Mouse (Mus musculus) brain, embryonic 14.5 days (tissue): ENCODE results near the gene Fbxw2. TPM values are rescaled to one million over a fixed set of nuclear protein-coding genes. Genes with fewer than 3 reads are reported as not detected.
"Not testable (repeated sequence)": the region's sequence is repeated elsewhere in the genome, so short reads cannot be mapped to it uniquely, and the experiment has no call there.

Source experiments
- DNase-seq: peaks from one replicate; pipeline ENCODE4 v3.0.0-alpha.2; 2011; ENCODE audit warnings: low read depth
- CTCF ChIP-seq: fragments of 200-500 bp; IDR thresholded peaks from 2 replicates; pipeline ENCODE4 v1.5.1; 2012; ENCODE audit warnings: inconsistent platforms, mild to moderate bottlenecking, moderate library complexity, borderline replicate concordance; ENCODE audit not compliant: insufficient read depth, insufficient read length; ENCODE audit errors: extremely low read depth
- POLR2A ChIP-seq: fragments of 200-500 bp; IDR thresholded peaks from 2 replicates; pipeline ENCODE4 v1.6.1; 2012; ENCODE audit warnings: mild to moderate bottlenecking, inconsistent platforms, borderline replicate concordance; ENCODE audit not compliant: poor library complexity, insufficient read depth, insufficient read length, severe bottlenecking; ENCODE audit errors: extremely low read depth
- polyA plus RNA-seq: library from polyadenylated mRNA; depleted of rRNA; stranded (reverse); fragments of >200 nt; gene quantifications from 2 replicates; pipeline ENCODE4 v1.2.3, GENCODE M21; 2012

Fbxw2 gene
- polyA plus RNA-seq, 1 experiment: 60.9 TPM

DNA sequence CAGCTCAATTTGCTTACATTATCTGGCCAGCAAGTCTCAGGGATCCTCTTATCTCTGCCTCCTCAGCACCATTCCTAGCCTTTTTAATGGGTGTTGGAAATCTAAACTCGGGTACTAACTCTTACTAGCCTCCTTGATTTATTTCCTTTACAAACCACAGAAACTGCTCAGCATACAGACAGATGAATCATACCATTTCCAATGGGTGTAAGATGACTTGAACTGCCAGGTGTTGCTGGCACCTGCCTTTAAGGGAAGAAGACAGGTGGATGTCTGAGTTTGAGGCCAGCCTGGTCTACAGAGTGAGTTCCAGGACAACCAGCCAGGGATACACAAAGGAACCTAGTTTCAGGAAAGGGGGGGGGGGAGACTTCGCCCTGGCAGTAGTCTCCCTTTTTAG lies 18.1 kb downstream of the Fbxw2 start:
- no peak for DNase-seq
- TF ChIP-seq CTCF (no peak), POLR2A (no peak)

- no peak for TF ChIP-seq CTCF
- TF ChIP-seq POLR2A: no peak
- DNase-seq: no peak
Observed at GRCm38 (mm10) chr2:34805364-34805950, 20.7 kb downstream of the Fbxw2 start.

DNA sequence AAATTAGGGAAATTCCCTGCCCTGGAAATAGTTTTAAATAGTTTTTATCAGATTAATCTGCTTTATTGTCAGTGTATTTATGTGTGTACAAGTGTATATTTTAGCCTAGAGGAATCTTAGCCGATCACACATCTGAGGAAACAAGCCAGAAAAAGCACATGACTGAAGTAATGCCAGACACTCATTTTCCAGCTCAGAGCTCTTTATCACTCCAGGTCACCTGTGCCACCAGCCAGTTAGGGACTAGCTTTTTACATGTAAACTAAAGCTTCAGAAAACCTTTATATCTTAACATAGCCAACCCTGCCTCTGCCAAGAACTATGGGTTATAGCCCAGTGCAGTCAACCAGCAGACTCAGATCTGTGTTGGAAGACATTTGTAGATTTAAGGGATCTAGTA lies 21.3 kb downstream of the Fbxw2 start:
- DNase-seq: no peak
- no peak for TF ChIP-seq CTCF
- no peak for TF ChIP-seq POLR2A

GRCm38 (mm10) chr2:34804172-34804571 lies 21.9 kb downstream of the Fbxw2 start:
- TF ChIP-seq POLR2A: no peak
- DNase-seq: no peak

GRCm38 (mm10) chr2:34803746-34804145 lies 22.4 kb downstream of the Fbxw2 start:
- no peak for DNase-seq
- TF ChIP-seq CTCF (no peak), POLR2A (no peak)

- peak; percentile 39 for DNase-seq
Observed at GRCm38 (mm10) chr2:34802565-34803245, 23.4 kb downstream of the Fbxw2 start.

- TF ChIP-seq POLR2A (peak; percentile 70; the same call in 1 of the 2 replicates), CTCF (no peak)
- DNase-seq: peak; percentile 100
Observed at GRCm38 (mm10) chr2:34801516-34802482, 24.3 kb downstream of the Fbxw2 start.

- TF ChIP-seq POLR2A (no peak), CTCF (no peak)
Observed at GRCm38 (mm10) chr2:34800371-34800770, 25.7 kb downstream of the Fbxw2 start.

GRCm38 (mm10) chr2:34799357-34800256 lies 26.5 kb downstream of the Fbxw2 start, which contains the start of gene Rabepk:
Rabepk (minus strand) TSS chr2:34799912.
- TF ChIP-seq CTCF (no peak), POLR2A (no peak)
- DNase-seq: peak; percentile 86

More at GRCm38 (mm10) chr2:34800371-34800770, 25.7 kb downstream of the Fbxw2 start:
- no peak for DNase-seq

DNA sequence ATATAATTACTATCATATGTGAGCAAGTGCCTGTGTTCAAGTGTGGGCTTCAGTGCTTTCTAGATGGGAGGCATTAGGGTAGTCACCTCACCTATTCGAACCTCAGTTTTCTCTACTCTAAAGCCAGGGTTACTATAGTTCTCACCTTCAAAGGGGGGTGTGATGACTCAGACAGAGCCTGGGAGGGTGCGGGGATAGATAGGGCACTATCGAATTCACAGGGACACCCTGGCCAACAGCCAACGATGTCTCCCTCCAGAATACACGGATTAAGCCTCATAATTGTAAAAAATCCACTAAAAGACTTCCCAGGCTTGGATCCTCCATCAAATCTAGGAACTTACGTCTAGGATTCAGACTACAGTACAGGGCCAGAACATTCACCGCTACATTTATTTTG lies 30.7 kb downstream of the Fbxw2 start:
- no peak for DNase-seq
- no peak for TF ChIP-seq POLR2A
- TF ChIP-seq CTCF: no peak

DNA sequence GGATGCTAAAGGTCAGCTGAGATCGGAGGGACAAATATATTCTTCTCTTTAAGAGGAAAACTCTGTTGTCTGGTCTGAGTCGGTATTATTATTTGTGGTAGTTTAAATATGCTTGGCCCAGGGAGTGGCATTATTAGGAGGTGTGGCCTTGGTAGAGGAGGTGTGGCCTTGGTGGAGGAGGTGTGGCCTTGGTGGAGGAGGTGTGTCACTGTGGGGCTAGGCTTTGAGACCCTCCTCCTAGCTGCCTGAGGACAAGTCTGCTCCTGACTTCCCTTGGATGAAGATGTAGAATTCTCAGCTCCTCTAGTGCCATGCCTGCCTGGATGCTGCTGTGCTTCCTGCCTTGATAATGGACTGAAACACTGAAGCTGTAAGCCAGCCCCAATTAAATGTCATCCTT lies 31.6 kb downstream of the Fbxw2 start:
- no peak for DNase-seq
- TF ChIP-seq POLR2A (no peak), CTCF (no peak)

GRCm38 (mm10) chr2:34792543-34792942 lies 33.6 kb downstream of the Fbxw2 start:
- not testable (repeated sequence) for DNase-seq
